Mouse (Mus musculus) layer of hippocampus, adult 9-10 months (tissue): ENCODE measurements around the gene Map3k12.

Source experiments
- DNase-seq: peaks from one replicate; pipeline ENCODE4 v3.0.0; 2022; ENCODE audit warnings: low spot score

The Map3k12 gene

DNA sequence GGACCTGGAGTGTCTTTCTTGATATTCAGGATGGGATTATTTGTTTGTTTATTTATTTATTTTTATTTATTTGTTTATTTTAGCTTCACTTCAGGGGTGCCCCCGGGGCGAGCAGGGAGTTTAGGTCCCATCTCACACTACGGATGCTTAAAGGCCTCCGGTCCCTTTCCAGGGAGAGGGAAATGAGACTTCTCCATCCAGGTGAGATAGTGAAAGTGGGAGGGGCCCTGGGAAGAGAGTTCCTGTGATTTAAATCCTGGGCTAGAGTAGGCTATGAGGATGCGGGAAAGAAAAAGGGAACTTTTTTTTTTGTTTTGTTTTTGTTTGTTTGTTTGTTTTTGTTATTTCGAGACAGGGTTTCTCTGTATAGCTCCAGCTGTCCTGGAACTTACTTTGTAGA, 57.5 kb downstream of the Map3k12 start:
- DNase-seq, result no peak

GRCm38 (mm10) chr15:102458904-102459317, 58.0 kb downstream of the Map3k12 start, which contains the start of gene Prr13:
Gene Prr13 (plus strand): TSS chr15:102459028.
- peak; percentile 97 for DNase-seq

- no peak for DNase-seq
These were observed 58.7 kb downstream of the Map3k12 start for GRCm38 (mm10) chr15:102458050-102458736.

- DNase-seq, result no peak
These were observed 60.9 kb downstream of the Map3k12 start for GRCm38 (mm10) chr15:102455993-102456392.

DNA sequence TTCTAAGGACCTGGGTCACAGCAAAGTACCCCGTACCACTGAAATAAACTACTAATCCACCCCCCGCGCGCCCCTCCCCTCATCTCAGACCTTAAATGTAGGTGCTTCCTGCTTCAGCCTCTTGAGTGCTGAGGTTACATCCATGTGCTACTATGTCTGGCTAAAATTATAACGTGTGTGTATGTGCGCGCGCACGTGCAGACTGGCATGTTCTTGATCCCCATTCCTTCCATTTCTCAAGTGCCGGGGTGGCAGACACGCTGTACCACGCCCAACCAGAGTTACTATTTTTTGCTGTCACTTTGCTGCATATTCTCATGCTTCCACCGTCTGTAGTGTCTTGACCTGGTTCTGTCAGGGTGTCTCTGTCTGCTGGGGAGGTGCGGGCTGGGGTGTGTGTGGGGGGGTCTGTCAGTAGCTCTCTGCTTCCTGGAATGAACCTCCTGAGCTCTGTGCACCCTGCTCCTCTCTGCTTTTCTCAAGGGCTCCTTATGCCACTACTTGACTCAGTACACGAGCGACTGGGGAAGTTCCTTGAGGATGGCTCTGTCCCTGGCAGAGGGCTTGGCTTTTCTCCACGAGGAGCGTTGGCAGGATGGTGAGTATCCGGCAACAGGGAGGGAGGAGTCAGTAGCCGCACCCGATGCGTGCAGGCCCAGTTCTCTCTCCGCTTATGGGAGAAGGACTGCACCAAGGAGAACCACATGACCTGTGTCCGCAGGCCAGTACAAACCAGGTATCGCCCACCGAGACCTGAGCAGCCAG, 65.0 kb downstream of the Map3k12 start:
- no peak for DNase-seq

DNA sequence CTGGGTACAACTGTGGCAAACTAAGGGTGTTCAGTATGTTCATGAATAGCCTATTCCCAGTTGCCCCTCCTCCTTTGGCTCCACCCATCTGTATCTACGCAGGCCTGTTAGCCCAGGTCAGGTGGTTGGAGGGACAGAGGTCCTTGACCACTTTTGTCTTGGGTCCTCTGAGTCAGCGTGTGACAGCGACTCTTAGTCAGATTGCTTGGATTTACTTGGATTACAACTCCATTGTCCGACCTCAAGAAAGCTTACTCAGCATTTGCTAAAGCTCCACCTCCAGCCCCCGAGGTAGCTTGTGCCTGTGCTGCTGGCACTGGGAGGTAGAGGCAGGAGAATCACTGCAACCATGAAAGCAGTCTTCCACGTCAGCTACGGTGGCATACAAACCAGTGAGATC, 65.9 kb downstream of the Map3k12 start:
- DNase-seq, result no peak

DNA sequence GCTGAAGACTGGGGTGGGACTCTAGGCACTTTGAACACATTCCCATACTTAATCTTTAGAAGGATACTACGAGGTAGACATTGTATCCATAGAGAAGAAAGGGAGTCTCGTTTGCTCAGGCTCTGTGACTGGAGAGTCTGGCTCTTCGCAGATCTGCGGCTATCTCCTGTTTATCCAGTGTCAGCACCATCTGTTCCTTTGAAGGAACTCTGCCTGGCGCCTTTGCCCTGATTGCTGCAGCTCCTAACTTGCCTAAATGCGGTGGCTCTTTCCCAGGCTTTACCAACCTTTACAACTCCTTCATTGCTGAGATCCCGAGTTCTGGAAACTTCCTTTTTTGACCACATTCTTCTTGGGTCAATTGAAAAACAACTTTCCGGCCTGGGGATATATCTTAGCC, 67.5 kb downstream of the Map3k12 start:
- DNase-seq, result no peak
